In genomic region chr10:128892246-128892645, GRCm38 (mm10) we compare ENCODE assay signal across 7 mouse cellular contexts. TPM values are rescaled to one million over a fixed set of nuclear protein-coding genes. Genes with fewer than 3 reads are reported as not detected.
DNase-seq lines count a peak whose midpoint lies in the region; ATAC-seq and TF ChIP-seq lines count a peak whose summit lies in the region.

No protein-coding gene starts in this region.

- no peaks in the 10 kb centered on the region for H3K9me3 ChIP-seq in forebrain, embryonic 14.5 days (replicated peaks; ENCODE audit: control insufficient read depth, low read length)
- no peaks in the 10 kb centered on the region for H3K9me3 ChIP-seq in liver, embryonic 12.5 days (replicated peaks)
- no peaks in the 10 kb centered on the region for H3K9me3 ChIP-seq in stomach, postnatal 0 days (ENCODE audit: control insufficient read depth, low read length)

- peak; percentile 21 for ATAC-seq in forebrain, embryonic 14.5 days
- ATAC-seq in liver, embryonic 12.5 days = no peak
- 0 out of 2 replicates have a peak, but pooled peaks have one; percentile 8 for ATAC-seq in stomach, postnatal 0 days (ENCODE audit: low FRiP score, low TSS enrichment)

- H3K27me3 ChIP-seq in spleen, adult 2 months (ENCODE audit: control insufficient read depth, insufficient read depth, low read length) = peaks cover 4% of the 10 kb centered on the region
- H3K27me3 ChIP-seq in forebrain, embryonic 14.5 days (replicated peaks; ENCODE audit: control insufficient read depth, insufficient read depth, low read length) = peaks cover 6% of the 10 kb centered on the region
- H3K27me3 ChIP-seq in liver, embryonic 12.5 days (replicated peaks) = peaks cover 96% of the 10 kb centered on the region
- H3K27me3 ChIP-seq in stomach, postnatal 0 days (ENCODE audit: control insufficient read depth, insufficient read depth, low read length) = no peaks in the 10 kb centered on the region

- WGBS in spleen, adult 2 months = 9% methylated on average over 9 of the region's 9 CpGs
- 4% methylated on average over 9 of the region's 9 CpGs for WGBS in forebrain, embryonic 14.5 days
- 3% methylated on average over 9 of the region's 9 CpGs for WGBS in liver, embryonic 12.5 days (ENCODE audit: insufficient replicate concordance)
- 8% methylated on average over 9 of the region's 9 CpGs for WGBS in stomach, postnatal 0 days

- no peaks in the 10 kb centered on the region for H3K36me3 ChIP-seq in spleen, adult 2 months (ENCODE audit: control insufficient read depth, insufficient read depth, low read length)
- H3K36me3 ChIP-seq in forebrain, embryonic 14.5 days (ENCODE audit: control insufficient read depth, insufficient read depth, low read length) = peaks cover 6% of the 10 kb centered on the region; the same call in 1 of the 2 replicates
- H3K36me3 ChIP-seq in liver, embryonic 12.5 days = no peaks in the 10 kb centered on the region
- no peaks in the 10 kb centered on the region; the same call in 1 of the 2 replicates for H3K36me3 ChIP-seq in stomach, postnatal 0 days (ENCODE audit: control insufficient read depth, insufficient read depth, low read length)

- DNase-seq in spleen, adult 2 months (ENCODE audit: low read depth in 1 of 2, low spot score in 2 of 2) = peak in 1 of 2 experiments; percentile 15
- DNase-seq in spleen, postnatal 10 days (ENCODE audit: low spot score in 2 of 2) = no peak
- DNase-seq in forebrain, embryonic 14.5 days (ENCODE audit: low spot score) = no peak
- no peak for DNase-seq in stomach, postnatal 0 days (ENCODE audit: low spot score)
- DNase-seq in spleen, adult 18-20 months = no peak
- no peak for DNase-seq in left cerebral cortex, postnatal 14 days (ENCODE audit: low spot score in 2 of 2)

- H3K4me1 ChIP-seq in spleen, adult 2 months (ENCODE audit: control insufficient read depth, insufficient read depth, insufficient read length) = peaks cover 12% of the 10 kb centered on the region; the same call in 1 of the 2 replicates
- peaks cover 20% of the 10 kb centered on the region for H3K4me1 ChIP-seq in forebrain, embryonic 14.5 days (ENCODE audit: control insufficient read depth, insufficient read depth, low read length)
- H3K4me1 ChIP-seq in liver, embryonic 12.5 days = peaks cover 37% of the 10 kb centered on the region
- 0 out of 2 replicates have a peak, but pooled peaks cover 3% of the 10 kb centered on the region for H3K4me1 ChIP-seq in stomach, postnatal 0 days (replicated peaks; ENCODE audit: control insufficient read depth, insufficient read depth)

- no peak overlapping the region for H3K27ac ChIP-seq in spleen, adult 2 months (ENCODE audit: insufficient read depth, low read length)
- H3K27ac ChIP-seq in forebrain, embryonic 14.5 days (ENCODE audit: low read depth, low read length) = peak overlapping the region; percentile 95
- no peak overlapping the region for H3K27ac ChIP-seq in liver, embryonic 12.5 days
- H3K27ac ChIP-seq in stomach, postnatal 0 days (replicated peaks) = no peak overlapping the region

- intact Hi-C loops in left cerebral cortex, postnatal 14 days (cut with DNase I) = loop anchor here (5.0 to 10.0 kb wide), 2 partner anchors 150 to 267 kb away; partner anchors contain the start of genes Dgka and Rps26

- no peak for TF ChIP-seq CTCF in spleen, adult 2 months (IDR thresholded peaks at IDR 0.05; ENCODE audit: extremely low read depth, insufficient read depth, insufficient read length, insufficient replicate concordance)
- no peak for TF ChIP-seq CTCF in stomach, postnatal 0 days (IDR thresholded peaks at IDR 0.05; ENCODE audit: low read depth)

- TF ChIP-seq EP300 in stomach, postnatal 0 days (optimal IDR thresholded peaks at IDR 0.05) = no peak

- H3K4me3 ChIP-seq in spleen, adult 2 months (ENCODE audit: extremely low read depth, insufficient read depth, insufficient read length) = peak overlapping the region; percentile 62; the same call in 1 of the 2 replicates
- peak overlapping the region; percentile 65 for H3K4me3 ChIP-seq in forebrain, embryonic 14.5 days (ENCODE audit: low read depth, low read length)
- H3K4me3 ChIP-seq in liver, embryonic 12.5 days = peak overlapping the region; percentile 62
- H3K4me3 ChIP-seq in stomach, postnatal 0 days (ENCODE audit: low read depth, low read length) = peak overlapping the region; percentile 51

- no peak for TF ChIP-seq POLR2A in spleen, adult 2 months (IDR thresholded peaks at IDR 0.05; ENCODE audit: low read depth, low read length)

- peak overlapping the region; percentile 88 for H3K4me2 ChIP-seq in forebrain, embryonic 14.5 days (ENCODE audit: low read length)
- H3K4me2 ChIP-seq in liver, embryonic 12.5 days = peak overlapping the region; percentile 80
- peak overlapping the region; percentile 74 for H3K4me2 ChIP-seq in stomach, postnatal 0 days (replicated peaks; ENCODE audit: low read depth)

- H3K9ac ChIP-seq in forebrain, embryonic 14.5 days (ENCODE audit: low read length) = peak overlapping the region; percentile 83
- H3K9ac ChIP-seq in liver, embryonic 12.5 days = peak overlapping the region; percentile 27; the same call in 1 of the 2 replicates
- peak overlapping the region; percentile 75; the same call in 1 of the 2 replicates for H3K9ac ChIP-seq in stomach, postnatal 0 days (ENCODE audit: low read length)

RNA-seq across cellular contexts. Expression of gene Gdf11, which starts 0.7 kb away (rescaled TPM):
- 5.8 and 6.0 TPM in 2 replicates for polyA plus RNA-seq in spleen, adult 2 months (2012; rRNA removed)
- 6.0 and 6.3 TPM in 2 replicates for polyA plus RNA-seq in forebrain, embryonic 14.5 days (2014; fragmentation: Nextera tagmentation; extraction: Ambion mirVana)
- 1.8 and 1.9 TPM in 2 replicates for polyA plus RNA-seq in liver, embryonic 12.5 days (2016; fragmentation: Nextera tagmentation; extraction: Ambion mirVana)
- polyA plus RNA-seq in stomach, postnatal 0 days (2015; fragmentation: Nextera tagmentation; extraction: Ambion mirVana) = 1.5 and 1.6 TPM in 2 replicates
- 10 to 100 TPM; 11.6 to 15.7 TPM for total RNA-seq in left cerebral cortex, postnatal 14 days (2021)

RNA-seq across cellular contexts. Expression of gene Cd63, which starts 8.5 kb away (rescaled TPM):
- 25.8 and 35.7 TPM in 2 replicates for polyA plus RNA-seq in spleen, adult 2 months (2012; rRNA removed)
- polyA plus RNA-seq in forebrain, embryonic 14.5 days (2014; fragmentation: Nextera tagmentation; extraction: Ambion mirVana) = 122 and 126 TPM in 2 replicates
- polyA plus RNA-seq in liver, embryonic 12.5 days (2016; fragmentation: Nextera tagmentation; extraction: Ambion mirVana) = 127 and 129 TPM in 2 replicates
- polyA plus RNA-seq in stomach, postnatal 0 days (2015; fragmentation: Nextera tagmentation; extraction: Ambion mirVana) = 760 and 773 TPM in 2 replicates
- 10 to 100 TPM; 55.4 to 61.0 TPM for total RNA-seq in left cerebral cortex, postnatal 14 days (2021)

RNA-seq across cellular contexts. Expression of gene Rdh5, which starts 30.4 kb away (rescaled TPM):
- polyA plus RNA-seq in spleen, adult 2 months (2012; rRNA removed) = 15.1 and 15.8 TPM in 2 replicates
- 8.8 and 9.9 TPM in 2 replicates for polyA plus RNA-seq in forebrain, embryonic 14.5 days (2014; fragmentation: Nextera tagmentation; extraction: Ambion mirVana)
- polyA plus RNA-seq in liver, embryonic 12.5 days (2016; fragmentation: Nextera tagmentation; extraction: Ambion mirVana) = 8.2 and 9.0 TPM in 2 replicates
- polyA plus RNA-seq in stomach, postnatal 0 days (2015; fragmentation: Nextera tagmentation; extraction: Ambion mirVana) = 8.1 and 9.5 TPM in 2 replicates
- 1 to 10 TPM; 4.8 to 5.1 TPM for total RNA-seq in left cerebral cortex, postnatal 14 days (2021)

RNA-seq across cellular contexts. Expression of gene Bloc1s1, which starts 31.6 kb away (rescaled TPM):
- polyA plus RNA-seq in spleen, adult 2 months (2012; rRNA removed) = 113 and 138 TPM in 2 replicates
- polyA plus RNA-seq in forebrain, embryonic 14.5 days (2014; fragmentation: Nextera tagmentation; extraction: Ambion mirVana) = 244 and 295 TPM in 2 replicates
- polyA plus RNA-seq in liver, embryonic 12.5 days (2016; fragmentation: Nextera tagmentation; extraction: Ambion mirVana) = 82.5 and 83.0 TPM in 2 replicates
- polyA plus RNA-seq in stomach, postnatal 0 days (2015; fragmentation: Nextera tagmentation; extraction: Ambion mirVana) = 194 and 198 TPM in 2 replicates
- total RNA-seq in left cerebral cortex, postnatal 14 days (2021) = 10 to 100 TPM; 71.5 to 78.7 TPM

RNA-seq across cellular contexts. Expression of gene Itga7, which starts 41.4 kb away (rescaled TPM):
- polyA plus RNA-seq in spleen, adult 2 months (2012; rRNA removed) = 5.8 and 6.5 TPM in 2 replicates
- 1.3 and 1.8 TPM in 2 replicates for polyA plus RNA-seq in forebrain, embryonic 14.5 days (2014; fragmentation: Nextera tagmentation; extraction: Ambion mirVana)
- 0.12 and 0.17 TPM in 2 replicates for polyA plus RNA-seq in liver, embryonic 12.5 days (2016; fragmentation: Nextera tagmentation; extraction: Ambion mirVana)
- 8.5 and 8.7 TPM in 2 replicates for polyA plus RNA-seq in stomach, postnatal 0 days (2015; fragmentation: Nextera tagmentation; extraction: Ambion mirVana)
- 10 to 100 TPM; 15.6 to 17.6 TPM for total RNA-seq in left cerebral cortex, postnatal 14 days (2021)

Comparison
In these comparisons a context has a peak if more than half of its experiments do, and no peak if none do; other contexts are left out.
1. H3K9ac ChIP-seq: peak in every context shown above with its lines; median percentile 83 in forebrain, embryonic 14.5 days; 75 in stomach, postnatal 0 days; 27 in liver, embryonic 12.5 days.